Mouse (Mus musculus): ENCODE measurements around the gene Crebbp. TPM values are rescaled to one million over a fixed set of nuclear protein-coding genes. Genes with fewer than 3 reads are reported as not detected.

The Crebbp gene
- total RNA-seq, 2 experiments from 2014 or later: 93.3 to 96.2 TPM

GRCm38 (mm10) chr16:4053811-4054210 lies 160.0 kb downstream of the Crebbp start:
- no peak for DNase-seq
- intact Hi-C loops (cut with DNase I): no loop called here

DNA sequence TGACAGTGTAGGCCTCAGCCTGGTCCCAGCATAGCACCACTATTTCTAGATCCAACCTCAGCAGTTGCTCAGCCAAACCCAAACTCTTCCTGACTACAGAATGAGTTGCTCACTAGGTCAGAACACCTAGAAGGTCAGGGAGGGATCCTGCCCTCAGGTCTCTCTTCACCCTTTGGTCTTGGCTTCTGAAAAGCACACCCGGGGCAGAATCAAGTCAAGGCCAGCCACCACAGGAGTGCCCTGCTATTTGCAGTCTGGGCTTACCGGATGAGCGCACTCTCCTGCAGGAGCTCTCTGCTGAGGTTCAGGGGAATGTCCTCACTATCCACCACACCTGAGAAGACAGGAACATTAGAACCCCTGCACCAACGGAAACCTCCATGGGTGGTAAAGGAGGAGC lies 161.2 kb downstream of the Crebbp start:
- intact Hi-C loops (cut with DNase I): no loop called here

DNA sequence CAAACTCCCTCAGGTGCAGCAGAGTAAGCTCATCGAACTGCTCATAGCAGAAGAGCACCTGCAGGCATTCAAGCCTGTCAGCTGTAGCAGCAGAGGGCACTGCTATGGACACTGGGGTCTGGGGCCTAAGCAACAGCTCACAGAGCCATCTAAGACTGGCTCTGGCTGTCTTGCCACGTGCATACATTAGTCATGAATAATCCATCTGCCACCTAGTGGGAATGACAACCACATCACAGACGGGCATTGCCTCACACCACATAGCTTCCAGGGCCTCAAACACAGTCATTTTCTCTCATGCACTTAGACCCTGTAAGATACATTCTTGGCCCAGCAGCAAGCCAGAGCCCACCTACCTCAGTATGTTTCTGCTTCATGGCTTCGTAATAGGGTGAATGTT lies 168.3 kb downstream of the Crebbp start:
- DNase-seq: no peak
- intact Hi-C loops (cut with DNase I): no loop called here

More for the DNA sequence above, 161.2 kb downstream of the Crebbp start:
- DNase-seq: no peak

- no peak for DNase-seq
- intact Hi-C loops (cut with DNase I): no loop called here
Measured at GRCm38 (mm10) chr16:4044093-4044492, 169.7 kb downstream of the Crebbp start.

DNA sequence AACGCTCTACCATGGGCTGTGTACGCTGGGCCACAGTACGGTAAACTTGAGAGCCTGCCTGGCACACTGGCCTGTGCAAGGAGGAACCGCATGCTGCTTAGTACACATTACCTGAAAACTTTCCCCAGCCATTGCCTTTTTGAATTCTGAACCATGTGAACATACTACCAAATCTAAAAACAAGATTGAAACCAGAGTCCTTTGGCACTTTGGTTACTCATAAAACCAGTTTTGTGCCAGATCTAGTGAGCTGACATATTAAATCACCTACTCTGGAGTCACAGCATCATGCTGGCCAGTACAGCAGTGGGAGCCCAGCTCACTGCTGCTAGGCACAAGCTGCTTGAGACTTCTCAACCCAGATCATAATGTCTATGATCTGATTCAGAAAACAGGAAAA lies 172.2 kb downstream of the Crebbp start:
- DNase-seq: no peak
- intact Hi-C loops (cut with DNase I): no loop called here

GRCm38 (mm10) chr16:4040206-4040605 lies 173.6 kb downstream of the Crebbp start:
- DNase-seq: no peak
- intact Hi-C loops (cut with DNase I): no loop called here

DNA sequence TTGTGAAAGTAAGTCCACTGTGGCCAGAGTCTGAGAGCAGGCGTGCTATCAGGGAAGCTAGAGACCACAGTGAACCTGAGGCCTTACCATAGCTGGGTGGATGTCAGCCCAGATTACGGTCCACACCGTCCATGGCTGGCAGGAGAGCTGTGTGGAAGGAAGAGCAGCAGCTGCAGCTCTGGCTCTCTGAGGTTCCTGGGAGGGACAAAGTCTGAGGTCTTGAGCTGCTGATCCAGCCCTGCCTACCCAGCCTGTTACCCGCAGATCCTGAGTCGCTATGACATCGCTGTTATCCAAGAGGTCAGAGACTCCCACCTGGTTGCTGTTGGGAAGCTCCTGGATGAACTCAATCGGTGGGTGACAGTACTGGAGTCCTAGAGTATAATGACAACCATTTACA lies 176.1 kb downstream of the Crebbp start:
- intact Hi-C loops (cut with DNase I): no loop called here
- no peak for DNase-seq

GRCm38 (mm10) chr16:4036807-4037206 lies 177.0 kb downstream of the Crebbp start, which contains the start of gene Dnase1:
Gene Dnase1, plus strand, starts transcription at chr16:4036942.
- DNase-seq: no peak
- intact Hi-C loops (cut with DNase I): no loop called here

DNA sequence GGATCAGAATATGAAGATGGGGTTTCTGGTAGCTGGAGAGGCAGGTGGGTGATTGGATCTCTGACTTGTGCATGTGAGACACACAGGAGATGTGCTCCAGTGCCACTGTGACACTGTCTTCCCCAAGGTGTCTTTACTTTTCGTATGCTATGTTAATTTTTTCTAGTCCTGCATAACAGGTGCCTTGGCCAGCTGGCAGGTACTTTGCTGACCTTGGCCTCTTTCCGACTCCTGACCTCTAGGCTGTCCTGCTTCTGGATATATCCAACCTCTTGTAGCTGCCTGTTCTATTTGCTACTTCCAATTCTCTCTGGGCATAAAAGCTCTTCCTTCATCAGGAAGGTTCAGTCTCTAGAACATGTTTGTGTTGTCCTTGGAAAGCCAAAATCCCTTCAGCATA lies 178.2 kb downstream of the Crebbp start:
- intact Hi-C loops (cut with DNase I): no loop called here
- DNase-seq: no peak

GRCm38 (mm10) chr16:4034476-4034875 lies 179.3 kb downstream of the Crebbp start:
- intact Hi-C loops (cut with DNase I): no loop called here

GRCm38 (mm10) chr16:4033971-4034370 lies 179.8 kb downstream of the Crebbp start:
- intact Hi-C loops (cut with DNase I): no loop called here
- no peak for DNase-seq

More at GRCm38 (mm10) chr16:4034476-4034875, 179.3 kb downstream of the Crebbp start:
- DNase-seq: no peak

GRCm38 (mm10) chr16:4032341-4032748 lies 181.5 kb downstream of the Crebbp start:
- intact Hi-C loops (cut with DNase I): no loop called here
- no peak for DNase-seq

GRCm38 (mm10) chr16:4031441-4032274 lies 182.1 kb downstream of the Crebbp start:
- intact Hi-C loops (cut with DNase I): no loop called here
- DNase-seq: no peak

Small RNA genes lying within 50 kb of the gene (microRNA-seq; reads per million reads assigned to microRNA genes)
- not detected for gene Gm23413

Other genes starting within 250 kb of the Crebbp start
- gene Nlrc3, start 237.4 kb downstream of the Crebbp start, total RNA-seq (2021): 1 to 10 TPM; 2.6 to 2.9 TPM
- 10 to 100 TPM; 78.6 to 91.6 TPM for gene Slx4, start 210.2 kb downstream of the Crebbp start, total RNA-seq (2021)
- not detected for gene Dnase1, start 177.1 kb downstream of the Crebbp start, total RNA-seq (2021)
- gene Trap1, start 136.2 kb downstream of the Crebbp start, total RNA-seq (2021): 10 to 100 TPM; 57.3 to 63.1 TPM
- 10 to 100 TPM; 21.1 to 22.3 TPM for gene Adcy9, start 206.5 kb upstream of the Crebbp start, total RNA-seq (2021)